Comparison of ENCODE assay signal across 8 mouse cellular contexts in genomic region chr8:11253556-11253955, GRCm38 (mm10). TPM values are rescaled to one million over a fixed set of nuclear protein-coding genes. Genes with fewer than 3 reads are reported as not detected.
DNase-seq lines count a peak whose midpoint lies in the region; ATAC-seq and TF ChIP-seq lines count a peak whose summit lies in the region.

No protein-coding gene starts in this region.

- H3K4me2 ChIP-seq in embryonic facial prominence, embryonic 14.5 days (ENCODE audit: low read depth, low read length) = no peak overlapping the region
- no peak overlapping the region for H3K4me2 ChIP-seq in kidney, embryonic 16.5 days (replicated peaks; ENCODE audit: low read depth, low read length)
- H3K4me2 ChIP-seq in neural tube, embryonic 14.5 days (ENCODE audit: low read depth, low read length) = no peak overlapping the region

- H3K4me3 ChIP-seq in embryonic facial prominence, embryonic 14.5 days (ENCODE audit: low read depth, low read length) = no peak overlapping the region
- H3K4me3 ChIP-seq in heart, embryonic 10.5 days = no peak overlapping the region
- no peak overlapping the region for H3K4me3 ChIP-seq in kidney, embryonic 16.5 days (ENCODE audit: low read length)
- no peak overlapping the region for H3K4me3 ChIP-seq in liver, adult 2 months (ENCODE audit: insufficient read depth, low read depth, low read length)
- H3K4me3 ChIP-seq in neural tube, embryonic 14.5 days (ENCODE audit: low read depth, low read length) = no peak overlapping the region

- H3K27me3 ChIP-seq in embryonic facial prominence, embryonic 14.5 days (replicated peaks; ENCODE audit: control insufficient read depth, insufficient read depth, low read length) = no peaks in the 10 kb centered on the region
- no peaks in the 10 kb centered on the region for H3K27me3 ChIP-seq in heart, embryonic 10.5 days (ENCODE audit: insufficient read depth, poor library complexity, severe bottlenecking)
- H3K27me3 ChIP-seq in kidney, embryonic 16.5 days (ENCODE audit: insufficient read depth, low read length) = no peaks in the 10 kb centered on the region
- H3K27me3 ChIP-seq in liver, adult 2 months (ENCODE audit: control insufficient read depth, insufficient read depth, low read length) = no peaks in the 10 kb centered on the region
- no peaks in the 10 kb centered on the region for H3K27me3 ChIP-seq in neural tube, embryonic 14.5 days (ENCODE audit: control insufficient read depth, insufficient read depth, low read length)

- H3K79me2 ChIP-seq in liver, adult 2 months (ENCODE audit: control insufficient read depth, insufficient read depth, low read length) = no peaks in the 10 kb centered on the region

- H3K4me1 ChIP-seq in embryonic facial prominence, embryonic 14.5 days (ENCODE audit: control insufficient read depth, insufficient read depth, low read length) = peaks cover 9% of the 10 kb centered on the region
- peaks cover 72% of the 10 kb centered on the region for H3K4me1 ChIP-seq in heart, embryonic 10.5 days
- peaks cover 93% of the 10 kb centered on the region for H3K4me1 ChIP-seq in kidney, embryonic 16.5 days (ENCODE audit: insufficient read depth, low read length)
- peaks cover 9% of the 10 kb centered on the region for H3K4me1 ChIP-seq in liver, adult 2 months (ENCODE audit: control insufficient read depth, insufficient read depth, low read length)
- no peaks in the 10 kb centered on the region for H3K4me1 ChIP-seq in neural tube, embryonic 14.5 days (ENCODE audit: control insufficient read depth, insufficient read depth, low read length)

- no peak overlapping the region for H3K27ac ChIP-seq in embryonic facial prominence, embryonic 14.5 days (replicated peaks; ENCODE audit: low read depth, low read length)
- peak overlapping the region; percentile 79; the same call in 1 of the 2 replicates for H3K27ac ChIP-seq in heart, embryonic 10.5 days
- no peak overlapping the region for H3K27ac ChIP-seq in kidney, embryonic 16.5 days (ENCODE audit: low read length)
- H3K27ac ChIP-seq in liver, adult 2 months (replicated peaks; ENCODE audit: insufficient read depth, low read depth, low read length) = no peak overlapping the region
- H3K27ac ChIP-seq in neural tube, embryonic 14.5 days (ENCODE audit: low read depth, low read length) = no peak overlapping the region

- TF ChIP-seq CTCF in liver, adult 2 months (IDR thresholded peaks at IDR 0.05; ENCODE audit: low read depth, low read length) = peak; percentile 97

- H3K36me3 ChIP-seq in embryonic facial prominence, embryonic 14.5 days (ENCODE audit: control insufficient read depth, insufficient read depth, low read length) = no peaks in the 10 kb centered on the region
- H3K36me3 ChIP-seq in heart, embryonic 10.5 days = no peaks in the 10 kb centered on the region
- no peaks in the 10 kb centered on the region for H3K36me3 ChIP-seq in kidney, embryonic 16.5 days (ENCODE audit: insufficient read depth, low read length)
- H3K36me3 ChIP-seq in liver, adult 2 months (ENCODE audit: control insufficient read depth, insufficient read depth, low read length) = no peaks in the 10 kb centered on the region
- H3K36me3 ChIP-seq in neural tube, embryonic 14.5 days (ENCODE audit: control insufficient read depth, insufficient read depth, low read length) = no peaks in the 10 kb centered on the region

- H3K9ac ChIP-seq in embryonic facial prominence, embryonic 14.5 days (ENCODE audit: low read depth, low read length) = no peak overlapping the region
- H3K9ac ChIP-seq in kidney, embryonic 16.5 days (replicated peaks; ENCODE audit: low read length) = peak overlapping the region; percentile 8; the same call in 1 of the 2 replicates
- no peak overlapping the region for H3K9ac ChIP-seq in liver, adult 2 months (ENCODE audit: low read depth, low read length)
- H3K9ac ChIP-seq in neural tube, embryonic 14.5 days (replicated peaks; ENCODE audit: low read depth, low read length) = no peak overlapping the region

- DNase-seq in 3T3-L1 (ENCODE audit: low read depth, low spot score) = peak; percentile 91
- DNase-seq in adrenal gland, postnatal 25 days = peak; percentile 85
- peak; percentile 84 for DNase-seq in embryonic facial prominence, embryonic 14.5 days (ENCODE audit: low spot score)
- DNase-seq in heart, embryonic 10.5 days (ENCODE audit: low spot score) = peak; percentile 88
- DNase-seq in liver, adult 2 months (ENCODE audit: extremely low read depth, low read depth, low spot score) = peak; percentile 42
- DNase-seq in testis, postnatal 10 days (ENCODE audit: low spot score) = peak; percentile 91

- ATAC-seq in embryonic facial prominence, embryonic 14.5 days (ENCODE audit: low read depth) = peak; percentile 74; the same call in 1 of the 2 replicates
- no peak for ATAC-seq in kidney, embryonic 16.5 days (ENCODE audit: low FRiP score, low TSS enrichment)
- ATAC-seq in neural tube, embryonic 14.5 days (ENCODE audit: low read depth) = peak; percentile 60; the same call in 1 of the 2 replicates

- WGBS in embryonic facial prominence, embryonic 14.5 days = 66% methylated on average over 1 of the region's 1 CpGs
- 53% methylated on average over 1 of the region's 1 CpGs for WGBS in heart, embryonic 10.5 days
- WGBS in kidney, embryonic 16.5 days = 65% methylated on average over 1 of the region's 1 CpGs
- WGBS in liver, adult 2 months = 97% methylated on average over 1 of the region's 1 CpGs
- 68% methylated on average over 1 of the region's 1 CpGs for WGBS in neural tube, embryonic 14.5 days

- TF ChIP-seq POLR2A in liver, adult 2 months (IDR thresholded peaks at IDR 0.05; ENCODE audit: extremely low read depth, insufficient read depth, low read length) = no peak

- H3K9me3 ChIP-seq in embryonic facial prominence, embryonic 14.5 days (ENCODE audit: control insufficient read depth, low read length) = no peaks in the 10 kb centered on the region
- H3K9me3 ChIP-seq in heart, embryonic 10.5 days = no peaks in the 10 kb centered on the region
- no peaks in the 10 kb centered on the region for H3K9me3 ChIP-seq in kidney, embryonic 16.5 days (ENCODE audit: low read length)
- H3K9me3 ChIP-seq in neural tube, embryonic 14.5 days (ENCODE audit: control insufficient read depth, low read length) = no peaks in the 10 kb centered on the region

RNA-seq across cellular contexts. Expression of gene Col4a2, which starts 59.0 kb away (rescaled TPM):
- total RNA-seq in adrenal gland, postnatal 25 days (2021) = 214 and 239 TPM in 2 replicates
- polyA plus RNA-seq in embryonic facial prominence, embryonic 14.5 days (2014; fragmentation: Nextera tagmentation; extraction: Ambion mirVana) = 92.3 and 95.9 TPM in 2 replicates
- 54.9 and 97.0 TPM in 2 replicates for polyA plus RNA-seq in heart, embryonic 10.5 days (2016; fragmentation: Nextera tagmentation; extraction: Ambion mirVana)
- polyA plus RNA-seq in kidney, embryonic 16.5 days (2015; fragmentation: Nextera tagmentation; extraction: Ambion mirVana) = 121 and 126 TPM in 2 replicates
- 7.7 and 10.9 TPM in 2 replicates for total RNA-seq in liver, adult 2 months (2014; rRNA removed)
- 6.1 and 8.0 TPM in 2 replicates for polyA plus RNA-seq in liver, adult 2 months (2012; rRNA removed)
- polyA plus RNA-seq in neural tube, embryonic 14.5 days (2014; fragmentation: Nextera tagmentation; extraction: Ambion mirVana) = 11.8 and 42.2 TPM in 2 replicates

RNA-seq across cellular contexts. Expression of gene Col4a1, which starts 59.1 kb away (rescaled TPM):
- total RNA-seq in adrenal gland, postnatal 25 days (2021) = 385 and 411 TPM in 2 replicates
- 270 and 289 TPM in 2 replicates for polyA plus RNA-seq in embryonic facial prominence, embryonic 14.5 days (2014; fragmentation: Nextera tagmentation; extraction: Ambion mirVana)
- polyA plus RNA-seq in heart, embryonic 10.5 days (2016; fragmentation: Nextera tagmentation; extraction: Ambion mirVana) = 143 and 257 TPM in 2 replicates
- 382 and 440 TPM in 2 replicates for polyA plus RNA-seq in kidney, embryonic 16.5 days (2015; fragmentation: Nextera tagmentation; extraction: Ambion mirVana)
- 25.7 and 28.3 TPM in 2 replicates for total RNA-seq in liver, adult 2 months (2014; rRNA removed)
- polyA plus RNA-seq in liver, adult 2 months (2012; rRNA removed) = 21.8 and 29.1 TPM in 2 replicates
- 30.2 and 133 TPM in 2 replicates for polyA plus RNA-seq in neural tube, embryonic 14.5 days (2014; fragmentation: Nextera tagmentation; extraction: Ambion mirVana)
